Mouse (Mus musculus) induced T-regulatory cell, adult 2 months (primary cell): ENCODE results near the gene Gm20388.

Experiments used
- DNase-seq: peaks from one replicate; pipeline ENCODE4 v3.0.0-alpha.2; 2012; ENCODE audit warnings: low read depth

Gm20388 gene

GRCm38 (mm10) chr8:122251739-122252138, 2341.1 kb downstream of the Gm20388 start:
- DNase-seq, result no peak

GRCm38 (mm10) chr8:122252366-122252765, 2341.7 kb downstream of the Gm20388 start:
- no peak for DNase-seq

GRCm38 (mm10) chr8:122259351-122259750, 2348.7 kb downstream of the Gm20388 start:
- peak; percentile 77 for DNase-seq

GRCm38 (mm10) chr8:122260755-122261154, 2350.1 kb downstream of the Gm20388 start:
- DNase-seq, result no peak

GRCm38 (mm10) chr8:122262835-122263234, 2352.2 kb downstream of the Gm20388 start:
- no peak for DNase-seq

GRCm38 (mm10) chr8:122264243-122264642, 2353.6 kb downstream of the Gm20388 start:
- DNase-seq, result no peak

GRCm38 (mm10) chr8:122265522-122265921, 2354.9 kb downstream of the Gm20388 start:
- no peak for DNase-seq

- no peak for DNase-seq
These were observed 2356.2 kb downstream of the Gm20388 start for GRCm38 (mm10) chr8:122266867-122267266.

GRCm38 (mm10) chr8:122268861-122269260, 2358.2 kb downstream of the Gm20388 start:
- DNase-seq, result no peak

- DNase-seq, result peak; percentile 83
These were observed 2358.8 kb downstream of the Gm20388 start for GRCm38 (mm10) chr8:122269404-122269803.

- no peak for DNase-seq
These were observed 2359.9 kb downstream of the Gm20388 start for GRCm38 (mm10) chr8:122270555-122270954.

GRCm38 (mm10) chr8:122273152-122273551, 2362.5 kb downstream of the Gm20388 start:
- peak; percentile 91 for DNase-seq

GRCm38 (mm10) chr8:122273826-122274225, 2363.2 kb downstream of the Gm20388 start:
- no peak for DNase-seq

- DNase-seq, result no peak
These were observed 2364.2 kb downstream of the Gm20388 start for GRCm38 (mm10) chr8:122274651-122275391.

GRCm38 (mm10) chr8:122276308-122276707, 2365.7 kb downstream of the Gm20388 start:
- DNase-seq, result no peak

GRCm38 (mm10) chr8:122277204-122277995, 2366.8 kb downstream of the Gm20388 start:
- no peak for DNase-seq

- no peak for DNase-seq
These were observed 2369.5 kb downstream of the Gm20388 start for GRCm38 (mm10) chr8:122280156-122280555.

- DNase-seq, result no peak
These were observed 2370.1 kb downstream of the Gm20388 start for GRCm38 (mm10) chr8:122280588-122281316.

- DNase-seq, result peak; percentile 99
These were observed 2370.8 kb downstream of the Gm20388 start for GRCm38 (mm10) chr8:122281317-122282034.

GRCm38 (mm10) chr8:122282035-122282358, 2371.4 kb downstream of the Gm20388 start, which contains the start of gene Zfpm1:
TSS of gene Zfpm1 (plus strand) at chr8:122282141.
- no peak for DNase-seq

- DNase-seq, result peak; percentile 78
These were observed 2372.1 kb downstream of the Gm20388 start for GRCm38 (mm10) chr8:122282501-122283355.
